ENCODE assay signal across 9 mouse cellular contexts in genomic region chr4:31642161-31642560, GRCm38 (mm10).
A peak's percentile ranks its signal among the peaks of the same experiment; 100 is the strongest.
DNase-seq lines count a peak whose midpoint lies in the region; ATAC-seq and TF ChIP-seq lines count a peak whose summit lies in the region.
"Had no signal": no experiment of that assay in that cellular context is flagged by ENCODE, and none has a peak within 500 bp of the region (broad histone marks: within the 10 kb centered on the region; RNA-seq: fewer than 3 reads in every experiment).

No protein-coding gene starts in this region.

- intact Hi-C loops in heart, postnatal 36 days (cut with DNase I), result loop anchor here (5.0 kb wide), 1 partner anchor 120 kb away; no protein-coding TSS in a partner anchor

- no peak overlapping the region for H3K27ac ChIP-seq in kidney, adult 2 months (ENCODE audit: insufficient read depth, low read depth, low read length)
- H3K27ac ChIP-seq in forebrain, embryonic 10.5 days, result no peak overlapping the region
- H3K27ac ChIP-seq in neural tube, embryonic 15.5 days (replicated peaks), result peak overlapping the region; percentile 43
- H3K27ac ChIP-seq: liver, embryonic 14.5 days had no signal

- WGBS in kidney, adult 2 months, result 31% methylated on average over 9 of the region's 9 CpGs
- 71% methylated on average over 9 of the region's 9 CpGs for WGBS in forebrain, embryonic 10.5 days
- whole genome bisulfite sequencing in neural tube, embryonic 15.5 days, result 34% methylated on average over 9 of the region's 9 CpGs

- H3K4me2 ChIP-seq in neural tube, embryonic 15.5 days, result peak overlapping the region; percentile 30

- no peak for DNase-seq in kidney, adult 2 months
- DNase-seq in kidney, adult 9 months, result no peak
- DNase-seq in brain, embryonic 14.5 days (ENCODE audit: low read depth), result peak; percentile 94
- DNase-seq in forebrain, embryonic 10.5 days (ENCODE audit: extremely low spot score, low spot score), result peak; percentile 24
- DNase-seq in heart, postnatal 36 days, result peak; percentile 9 to 15
- DNase-seq in left cerebral cortex, adult 8-10 months (ENCODE audit: low spot score in 2 of 2), result peak; percentile 25 to 55

- no peak for TF ChIP-seq POLR2A in kidney, adult 2 months (IDR thresholded peaks at IDR 0.05; ENCODE audit: low read depth, low read length)
- no peak for TF ChIP-seq POLR2A in brain, embryonic 14.5 days (IDR thresholded peaks at IDR 0.05; ENCODE audit: borderline replicate concordance, extremely low read depth, insufficient read depth, insufficient read length, poor library complexity, severe bottlenecking)

- no peak overlapping the region for H3K4me3 ChIP-seq in kidney, adult 2 months (ENCODE audit: insufficient read depth, low read depth, low read length)
- no peak overlapping the region for H3K4me3 ChIP-seq in forebrain, embryonic 10.5 days
- no peak overlapping the region for H3K4me3 ChIP-seq in neural tube, embryonic 15.5 days (replicated peaks)

- no peaks in the 10 kb centered on the region for H3K4me1 ChIP-seq in kidney, adult 2 months (ENCODE audit: control insufficient read depth, insufficient read depth, low read length)
- H3K4me1 ChIP-seq in forebrain, embryonic 10.5 days, result peaks cover 8% of the 10 kb centered on the region; the same call in 1 of the 2 replicates
- H3K4me1 ChIP-seq in neural tube, embryonic 15.5 days, result peaks cover 10% of the 10 kb centered on the region

- TF ChIP-seq CTCF in kidney, adult 2 months (conservative IDR thresholded peaks at IDR 0.05; ENCODE audit: insufficient read depth, insufficient read length, low read depth, low read length), result 0 out of 2 replicates have a peak, but pooled peaks have one; percentile 21
- peak; percentile 62 for TF ChIP-seq CTCF in brain, embryonic 14.5 days (IDR thresholded peaks at IDR 0.05; ENCODE audit: borderline replicate concordance, extremely low read depth, insufficient read depth, insufficient read length)

- H3K9ac ChIP-seq in neural tube, embryonic 15.5 days (replicated peaks), result no peak overlapping the region
- H3K9ac ChIP-seq: liver, embryonic 14.5 days had no signal

- H3K36me3 ChIP-seq in kidney, adult 2 months (ENCODE audit: control insufficient read depth, insufficient read depth, low read length), result no peaks in the 10 kb centered on the region
- H3K36me3 ChIP-seq in forebrain, embryonic 10.5 days (replicated peaks), result no peaks in the 10 kb centered on the region
- H3K36me3 ChIP-seq in neural tube, embryonic 15.5 days, result no peaks in the 10 kb centered on the region

- H3K27me3 ChIP-seq in kidney, adult 2 months (replicated peaks; ENCODE audit: control insufficient read depth, insufficient read depth, low read length), result no peaks in the 10 kb centered on the region
- no peaks in the 10 kb centered on the region for H3K27me3 ChIP-seq in forebrain, embryonic 10.5 days (ENCODE audit: poor library complexity, severe bottlenecking)
- H3K27me3 ChIP-seq in neural tube, embryonic 15.5 days (replicated peaks), result no peaks in the 10 kb centered on the region

- no peaks in the 10 kb centered on the region for H3K9me3 ChIP-seq in forebrain, embryonic 10.5 days
- no peaks in the 10 kb centered on the region for H3K9me3 ChIP-seq in neural tube, embryonic 15.5 days (replicated peaks)

- peak; percentile 95 for ATAC-seq in neural tube, embryonic 15.5 days (ENCODE audit: low FRiP score)
- ATAC-seq in inflammation-experienced regulatory T-cells, adult 6 months, result no peak

Comparison
In these comparisons a context has a peak if more than half of its experiments do, and no peak if none do; other contexts are left out.
1. DNase-seq: peak in brain, embryonic 14.5 days (single experiment), forebrain, embryonic 10.5 days (single experiment), heart, postnatal 36 days (2 of 2) and left cerebral cortex, adult 8-10 months (2 of 2); none in kidney, adult 2 months (single experiment) and kidney, adult 9 months (single experiment).